Mouse (Mus musculus) CH12.LX (cell line): ENCODE data around the gene Trub1.

Source experiments
- CHD1 ChIP-seq: IDR thresholded peaks from 2 replicates; pipeline ENCODE4 v1.6.1; 2012; ENCODE audit warnings: low read depth, low read length, improper control_type of control experiment, inconsistent platforms
- CHD2 ChIP-seq: IDR thresholded peaks from 2 replicates; pipeline ENCODE4 v1.6.1; 2011; ENCODE audit warnings: low read length, improper control_type of control experiment
- CTCF ChIP-seq, 2 experiments: IDR thresholded peaks in 1 of 2; conservative IDR thresholded peaks in 1 of 2; 2 replicates each; pipeline ENCODE4 v1.5.1; 2011 to 2012; ENCODE audit warnings: low read depth in 2 of 2, low read length in 2 of 2, improper control_type of control experiment in 1 of 2, inconsistent platforms in 1 of 2, mild to moderate bottlenecking in 1 of 2, moderate library complexity in 1 of 2
- E2F4 ChIP-seq: IDR thresholded peaks from 2 replicates; pipeline ENCODE4 v1.6.1; 2011; ENCODE audit warnings: low read depth, low read length, improper control_type of control experiment; ENCODE audit not compliant: insufficient replicate concordance
- JUND ChIP-seq: conservative IDR thresholded peaks from 2 replicates; pipeline ENCODE4 v1.6.1; 2011; ENCODE audit warnings: low read depth, low read length, improper control_type of control experiment
- KAT2A ChIP-seq: IDR thresholded peaks from 2 replicates; pipeline ENCODE4 v1.6.1; 2012; ENCODE audit warnings: low read length, improper control_type of control experiment, inconsistent platforms; ENCODE audit not compliant: insufficient replicate concordance
- MAFK ChIP-seq: IDR thresholded peaks from 2 replicates; pipeline ENCODE4 v1.6.1; 2011; ENCODE audit warnings: low read length, improper control_type of control experiment; ENCODE audit not compliant: insufficient replicate concordance
- MAX ChIP-seq: IDR thresholded peaks from 2 replicates; pipeline ENCODE4 v1.6.1; 2011; ENCODE audit warnings: low read length, improper control_type of control experiment
- MAZ ChIP-seq: IDR thresholded peaks from 2 replicates; pipeline ENCODE4 v1.6.1; 2012; ENCODE audit warnings: low read depth, mild to moderate bottlenecking, inconsistent platforms, low read length, improper control_type of control experiment, moderate library complexity
- NRF1 ChIP-seq: IDR thresholded peaks from 2 replicates; pipeline ENCODE4 v1.6.1; 2014; ENCODE audit warnings: low read depth, mild to moderate bottlenecking, inconsistent platforms, low read length, improper control_type of control experiment, moderate library complexity
- POLR2A ChIP-seq: IDR thresholded peaks from 2 replicates; pipeline ENCODE4 v1.6.1; 2011; ENCODE audit warnings: low read depth, mild to moderate bottlenecking, improper control_type of control experiment, low read length
- TBP ChIP-seq: conservative IDR thresholded peaks from 2 replicates; pipeline ENCODE4 v1.6.1; 2011; ENCODE audit warnings: low read depth, low read length, improper control_type of control experiment
- USF1 ChIP-seq: IDR thresholded peaks from 2 replicates; pipeline ENCODE4 v1.6.1; 2014; ENCODE audit warnings: low read depth, mild to moderate bottlenecking, inconsistent platforms, low read length, improper control_type of control experiment
- ZNF384 ChIP-seq: IDR thresholded peaks from 2 replicates; pipeline ENCODE4 v1.6.1; 2012; ENCODE audit warnings: low read depth, low read length, improper control_type of control experiment, inconsistent platforms

DNA sequence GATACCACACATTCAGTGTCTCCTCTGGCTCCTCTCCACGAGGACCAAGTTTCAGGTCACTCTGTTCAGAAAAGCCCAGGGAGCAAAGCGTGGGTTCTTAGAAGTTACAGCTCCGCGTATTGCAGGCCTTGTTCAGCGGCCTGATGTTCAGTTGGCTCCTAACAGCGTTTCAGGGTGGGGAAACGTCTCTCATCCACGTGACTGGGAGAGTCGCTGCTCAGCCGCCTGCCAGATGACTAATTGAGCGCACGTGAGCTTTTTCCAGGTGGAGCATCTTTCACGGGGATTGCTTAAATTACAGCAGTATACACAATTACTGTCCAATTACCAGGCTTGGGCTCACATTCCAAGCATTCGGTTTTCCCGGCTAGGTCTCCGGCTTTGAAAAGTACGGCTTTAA, 70.7 kb downstream of the Trub1 start:
- TF ChIP-seq TBP (no peak), CTCF (conservative IDR thresholded peaks at IDR 0.05 in 1 of 2, IDR thresholded peaks at IDR 0.05 in 1 of 2; ENCODE audit: low read depth in 2 of 2, low read length in 2 of 2) (no peak), CHD1 (no peak), POLR2A (no peak), ZNF384 (no peak), NRF1 (no peak), USF1 (no peak), CHD2 (no peak), MAFK (no peak), MAZ (no peak), E2F4 (no peak), KAT2A (no peak), JUND (no peak), MAX (no peak)
